Mouse (Mus musculus) urinary bladder, postnatal 14 days (tissue): ENCODE data around the gene Atp6v0e.

Experiments
- DNase-seq: peaks from one replicate; pipeline ENCODE4 v3.0.0; 2021; ENCODE audit warnings: low spot score

Gene Atp6v0e

GRCm38 (mm10) chr17:26640286-26640740 is 22.7 kb upstream of the Atp6v0e start:
- DNase-seq = no peak

DNA sequence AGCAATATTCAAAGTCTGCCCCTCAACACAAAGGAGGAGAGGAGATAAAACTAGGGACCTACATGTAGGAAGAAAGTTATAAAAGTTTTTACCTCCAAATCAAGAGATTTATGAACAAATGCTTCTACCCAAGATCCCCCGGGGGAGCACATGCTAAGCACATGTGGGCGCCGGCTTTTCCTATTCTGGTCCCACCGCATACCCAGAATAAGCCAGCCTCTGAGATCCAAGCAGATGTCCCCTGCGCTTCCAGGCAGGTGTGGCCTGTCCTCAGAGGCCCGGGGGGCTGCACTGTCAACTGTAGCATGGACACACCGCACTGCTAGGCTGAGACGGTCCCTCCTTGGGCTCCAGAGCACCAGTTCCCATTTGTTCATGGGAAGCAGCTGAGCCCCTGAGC is 19.6 kb upstream of the Atp6v0e start:
- DNase-seq = no peak

DNA sequence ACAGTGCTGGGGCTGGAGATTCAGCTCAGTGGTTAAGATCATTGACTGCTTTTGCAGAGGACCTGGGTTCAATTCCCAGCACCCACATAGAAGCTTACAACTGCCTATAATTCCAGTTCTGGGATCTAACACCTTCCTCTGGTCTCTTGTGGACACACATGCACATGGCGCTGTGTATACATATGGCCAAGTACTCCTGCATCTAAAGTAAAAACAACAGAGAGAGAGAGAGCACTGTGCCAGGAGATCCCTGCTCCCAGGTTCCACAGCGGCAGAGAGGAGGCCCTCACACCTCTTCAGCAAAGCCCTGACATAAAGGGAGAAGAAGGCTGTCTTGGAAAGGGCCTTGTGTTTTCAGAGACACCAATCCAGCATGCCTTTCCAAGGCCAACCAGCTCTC is 19.0 kb upstream of the Atp6v0e start:
- DNase-seq = no peak

DNA sequence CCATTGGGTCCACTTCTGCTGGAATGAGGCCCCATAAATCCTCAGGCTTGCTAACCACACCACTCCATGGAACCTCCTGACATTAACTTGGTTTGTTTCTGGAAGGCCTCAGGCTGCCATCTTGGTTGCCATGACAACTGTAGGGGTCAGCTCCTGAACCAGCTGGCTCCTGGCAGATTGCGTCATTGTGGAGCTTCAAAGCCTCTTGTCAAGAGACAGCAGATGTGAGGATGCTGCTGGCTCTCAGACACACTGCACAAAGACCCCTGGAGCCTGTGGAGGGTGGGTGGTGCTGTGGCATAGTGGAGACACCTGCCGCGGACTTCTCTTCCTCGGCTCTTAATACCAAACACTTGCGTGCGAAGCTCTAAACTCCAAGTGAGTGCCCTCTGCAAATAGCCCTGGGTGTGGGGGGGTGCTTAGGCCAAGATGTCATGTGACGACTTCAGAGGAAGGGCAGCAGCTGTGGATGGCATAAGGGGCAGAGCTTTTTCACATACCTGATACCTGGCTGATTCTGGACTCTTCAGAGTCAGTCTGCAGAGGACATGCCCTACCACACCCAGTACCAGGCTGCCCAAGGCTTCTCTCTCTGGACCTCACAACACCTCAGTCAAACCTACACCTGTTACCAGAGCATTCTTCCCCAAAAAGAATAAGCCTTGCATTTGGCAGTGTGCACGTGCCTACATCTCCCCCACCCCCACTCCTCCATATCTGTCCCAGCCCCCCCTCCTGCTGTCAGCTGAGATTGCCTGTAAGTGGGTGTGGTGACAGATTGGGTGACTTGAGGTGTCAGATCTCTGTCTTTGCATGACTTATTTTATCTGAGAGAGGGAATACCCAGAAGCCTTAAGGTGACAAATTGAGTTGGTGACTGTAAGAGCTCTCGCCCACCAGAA is 18.3 kb upstream of the Atp6v0e start:
- DNase-seq = no peak

- no peak for DNase-seq
Measured at GRCm38 (mm10) chr17:26645411-26645854, 17.6 kb upstream of the Atp6v0e start.

DNA sequence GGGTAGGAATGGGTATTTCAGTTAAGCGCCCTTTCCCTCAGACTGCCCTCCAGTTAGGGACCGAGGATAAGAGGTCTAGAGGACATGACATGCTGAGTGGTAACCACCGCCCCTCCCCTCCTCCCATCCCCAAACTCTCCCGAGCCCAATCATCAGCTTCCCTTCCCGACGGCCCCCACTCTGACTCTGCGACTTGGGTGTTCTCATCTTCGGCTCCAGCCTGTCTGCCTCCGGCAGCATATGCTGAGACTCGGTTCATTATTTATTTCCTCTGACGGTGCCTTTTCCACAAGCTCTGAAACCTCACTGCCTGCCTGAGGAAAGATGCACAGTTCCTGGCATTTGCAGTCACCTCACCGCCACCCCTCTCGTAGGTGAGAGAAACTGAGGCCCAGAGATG is 15.7 kb upstream of the Atp6v0e start:
- DNase-seq = no peak

DNA sequence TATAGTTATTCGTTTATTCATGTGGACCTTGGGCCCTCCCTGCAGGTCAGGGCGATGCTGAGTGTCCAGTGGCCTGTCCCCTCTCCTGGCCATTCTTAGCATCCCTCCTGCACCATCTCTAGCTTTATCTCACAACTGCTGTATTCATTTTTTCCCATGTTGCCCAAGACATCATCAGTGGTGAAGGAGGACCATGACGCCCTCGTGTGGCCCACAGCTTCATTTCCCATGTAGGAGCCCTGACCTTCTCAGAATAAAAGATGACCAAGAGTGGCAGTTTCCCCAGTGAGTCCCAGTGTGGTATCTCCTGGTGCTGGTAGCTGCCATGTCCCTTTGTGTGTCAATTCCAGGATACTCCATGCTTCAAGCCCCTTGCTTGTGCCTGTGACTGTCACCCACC is 13.5 kb upstream of the Atp6v0e start:
- DNase-seq = no peak

- DNase-seq = no peak
Measured at GRCm38 (mm10) chr17:26650451-26651363, 12.3 kb upstream of the Atp6v0e start.

GRCm38 (mm10) chr17:26658854-26659572 is 4.0 kb upstream of the Atp6v0e start:
- no peak for DNase-seq

GRCm38 (mm10) chr17:26659573-26659915 is 3.5 kb upstream of the Atp6v0e start:
- no peak for DNase-seq

GRCm38 (mm10) chr17:26660192-26660912 is 2.7 kb upstream of the Atp6v0e start:
- DNase-seq = peak; percentile 82

DNA sequence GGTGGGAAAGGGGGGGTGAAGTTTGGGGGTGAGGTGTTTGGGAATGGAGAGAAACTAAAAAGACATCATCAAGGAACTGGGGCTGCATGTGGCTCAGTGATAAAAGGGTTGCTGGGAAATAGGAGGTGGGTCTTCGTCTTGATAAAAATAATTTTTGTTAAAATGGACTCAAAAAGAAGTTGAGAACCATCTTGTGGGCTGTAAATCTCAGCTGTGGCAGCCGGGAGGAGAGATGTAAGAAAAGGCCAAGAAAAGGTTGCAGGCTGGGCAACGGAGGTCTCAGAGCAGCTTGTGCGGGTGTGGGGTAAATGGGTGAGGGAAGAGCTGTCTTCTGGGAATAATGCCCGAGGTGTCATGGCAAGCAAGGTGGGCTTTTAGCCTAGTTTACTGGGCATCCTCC is 827 bp upstream of the Atp6v0e start:
- DNase-seq = no peak

- no peak for DNase-seq
Measured at GRCm38 (mm10) chr17:26665600-26665999, 2.6 kb downstream of the Atp6v0e start.

DNA sequence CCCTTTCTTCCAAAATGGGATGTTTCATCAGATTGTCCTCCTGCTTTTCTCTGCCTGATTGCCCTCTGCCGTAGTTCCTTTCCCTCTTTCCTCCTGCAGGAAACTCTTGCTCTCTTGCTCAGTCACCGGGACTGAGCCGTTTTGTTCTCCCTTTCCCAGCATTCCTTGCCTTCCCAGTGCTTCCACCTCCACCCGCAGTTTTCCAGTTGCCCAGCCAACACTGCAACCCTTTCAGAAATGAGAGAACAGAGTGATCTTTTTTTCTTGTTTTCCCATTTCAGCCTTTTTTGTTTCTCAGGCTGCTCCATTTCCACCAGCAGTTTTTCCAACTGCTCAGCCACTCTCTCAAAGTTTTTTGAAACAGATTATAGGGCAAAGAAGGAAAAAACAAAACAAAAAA is 8.2 kb downstream of the Atp6v0e start:
- no peak for DNase-seq

DNA sequence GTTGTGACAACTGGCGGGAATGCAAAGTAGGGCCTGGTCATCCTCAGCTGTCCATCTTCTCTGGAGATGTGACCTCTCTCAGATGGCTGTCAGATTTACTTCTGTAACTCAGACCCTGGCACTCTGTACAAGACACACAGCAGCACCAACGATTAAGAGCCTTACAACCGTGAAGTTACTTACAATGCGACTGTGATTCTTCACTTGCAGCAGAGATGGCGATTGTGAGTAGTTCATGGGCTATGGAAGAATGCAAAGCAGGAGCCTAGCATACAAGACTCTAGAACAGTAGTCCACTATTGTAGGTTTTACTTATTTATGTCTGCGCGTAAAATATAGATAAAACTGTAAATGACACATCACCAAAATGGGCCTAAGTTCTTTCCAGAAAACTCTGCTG is 12.8 kb downstream of the Atp6v0e start:
- DNase-seq = no peak

- peak; percentile 91 for DNase-seq
Measured at GRCm38 (mm10) chr17:26676252-26676615, 13.2 kb downstream of the Atp6v0e start.

GRCm38 (mm10) chr17:26676616-26677376 is 13.8 kb downstream of the Atp6v0e start:
- peak; percentile 82 for DNase-seq

- DNase-seq = no peak
Measured at GRCm38 (mm10) chr17:26677711-26678637, 14.9 kb downstream of the Atp6v0e start.

GRCm38 (mm10) chr17:26681276-26681675 is 18.2 kb downstream of the Atp6v0e start:
- DNase-seq = no peak
